Mouse (Mus musculus): ENCODE measurements at regions not wholly inside any gene's neighbourhood (a gene's known extent, or its start where the extent isn't known, plus 50 kb on each side); places are given as distances from the start of the nearest gene placed in this dataset.

GRCm38 (mm10) chr2:169424166-169424920 is 163.2 kb downstream of the Gm11011 start:
- dilution Hi-C loops (cut with MboI; ENCODE audit: extremely low pct_ligation_motif_present, extremely low pct_unique_long_range_greater_than_20kb, low sequenced_read_pairs) (no loop called here), in situ Hi-C loops (cut with MboI; ENCODE audit: low pct_ligation_motif_present, low pct_unique_long_range_greater_than_20kb, low sequenced_read_pairs) (no loop called here)
- Histone ChIP-seq H3K4me1 (ENCODE audit: control insufficient read depth in 1 of 2, insufficient read depth in 2 of 2) (no peaks in the 10 kb centered on the region), H3K27ac (ENCODE audit: insufficient read depth, low read depth) (no peak overlapping the region), H3K9ac (ENCODE audit: insufficient read depth, low read depth) (no peak overlapping the region), H3K4me3 (replicated peaks in 1 of 3; ENCODE audit: low read depth in 2 of 3, low read length in 2 of 3, poor library complexity in 1 of 3) (no peak overlapping the region), H3K27me3 (replicated peaks) (no peaks in the 10 kb centered on the region), H3K36me3 (replicated peaks in 1 of 2; ENCODE audit: control insufficient read depth in 1 of 2, insufficient read depth in 1 of 2, low read length in 1 of 2) (no peaks in the 10 kb centered on the region), H3K4me2 (ENCODE audit: insufficient read depth, low read depth, poor library complexity, severe bottlenecking) (no peak overlapping the region), H3K9me3 (replicated peaks; ENCODE audit: low read length) (peaks cover 82% of the 10 kb centered on the region), H3K79me2 (replicated peaks; ENCODE audit: control insufficient read depth, extremely low read depth, insufficient read depth, poor library complexity, severe bottlenecking) (no peaks in the 10 kb centered on the region)
- TF ChIP-seq CTCF (conservative IDR thresholded peaks at IDR 0.05 in 1 of 2, IDR thresholded peaks at IDR 0.05 in 1 of 2; ENCODE audit: low read depth in 2 of 2, low read length in 2 of 2) (no peak), MYC (IDR thresholded peaks at IDR 0.05; ENCODE audit: low read depth, low read length) (no peak), NRF1 (IDR thresholded peaks at IDR 0.05; ENCODE audit: low read depth, low read length) (no peak), MEF2A (IDR thresholded peaks at IDR 0.05; ENCODE audit: borderline replicate concordance, low read depth, low read length) (no peak), CHD2 (IDR thresholded peaks at IDR 0.05; ENCODE audit: low read length) (no peak), CHD1 (IDR thresholded peaks at IDR 0.05; ENCODE audit: low read depth, low read length) (no peak), MAX (IDR thresholded peaks at IDR 0.05; ENCODE audit: low read length) (no peak), RAD21 (IDR thresholded peaks at IDR 0.05; ENCODE audit: low read depth, low read length) (no peak), ETS1 (conservative IDR thresholded peaks at IDR 0.05; ENCODE audit: low read depth, low read length) (no peak), JUND (conservative IDR thresholded peaks at IDR 0.05; ENCODE audit: low read depth, low read length) (no peak), SIN3A (IDR thresholded peaks at IDR 0.05; ENCODE audit: low read length) (no peak), POLR2AphosphoS2 (IDR thresholded peaks at IDR 0.05; ENCODE audit: low read depth, low read length) (no peak), MAZ (IDR thresholded peaks at IDR 0.05; ENCODE audit: low read depth, low read length) (no peak), KAT2A (IDR thresholded peaks at IDR 0.05; ENCODE audit: insufficient replicate concordance, low read length) (no peak), USF2 (conservative IDR thresholded peaks at IDR 0.05; ENCODE audit: low read depth, low read length) (no peak), HCFC1 (IDR thresholded peaks at IDR 0.05; ENCODE audit: low read depth, low read length) (no peak), TCF12 (IDR thresholded peaks at IDR 0.05; ENCODE audit: low read depth, low read length) (no peak)
- DNase-seq (ENCODE audit: extremely low read depth): no peak

GRCm38 (mm10) chr2:169412361-169412760 is 175.2 kb downstream of the Gm11011 start:
- no peak for DNase-seq (ENCODE audit: extremely low read depth)
- H3K27ac ChIP-seq (ENCODE audit: insufficient read depth, low read depth): no peak overlapping the region
- no peaks in the 10 kb centered on the region for H3K36me3 ChIP-seq (replicated peaks in 1 of 2; ENCODE audit: control insufficient read depth in 1 of 2, insufficient read depth in 1 of 2, low read length in 1 of 2)
- no peak for TF ChIP-seq ZMIZ1 (IDR thresholded peaks at IDR 0.05; ENCODE audit: low read depth, low read length)
- no peak for TF ChIP-seq MAX (IDR thresholded peaks at IDR 0.05; ENCODE audit: low read length)
- TF ChIP-seq ZNF384 (IDR thresholded peaks at IDR 0.05; ENCODE audit: low read depth, low read length): no peak
- TF ChIP-seq HCFC1 (IDR thresholded peaks at IDR 0.05; ENCODE audit: low read depth, low read length): no peak
- TF ChIP-seq JUN (IDR thresholded peaks at IDR 0.05; ENCODE audit: insufficient read depth, low read depth, low read length): no peak
- TF ChIP-seq KAT2A (IDR thresholded peaks at IDR 0.05; ENCODE audit: insufficient replicate concordance, low read length): no peak
- TF ChIP-seq POLR2AphosphoS2 (IDR thresholded peaks at IDR 0.05; ENCODE audit: low read depth, low read length): no peak
- TF ChIP-seq ZKSCAN1 (IDR thresholded peaks at IDR 0.05; ENCODE audit: borderline replicate concordance, low read depth, low read length): no peak
- TF ChIP-seq CTCF (conservative IDR thresholded peaks at IDR 0.05 in 1 of 2, IDR thresholded peaks at IDR 0.05 in 1 of 2; ENCODE audit: low read depth in 2 of 2, low read length in 2 of 2): no peak
- no peak for TF ChIP-seq NELFE (IDR thresholded peaks at IDR 0.05; ENCODE audit: low read depth, low read length)
- no peak for TF ChIP-seq CHD1 (IDR thresholded peaks at IDR 0.05; ENCODE audit: low read depth, low read length)
- TF ChIP-seq E2F4 (IDR thresholded peaks at IDR 0.05; ENCODE audit: insufficient replicate concordance, low read depth, low read length): no peak
- no peak for TF ChIP-seq JUND (conservative IDR thresholded peaks at IDR 0.05; ENCODE audit: low read depth, low read length)
- TF ChIP-seq TBP (conservative IDR thresholded peaks at IDR 0.05; ENCODE audit: low read depth, low read length): no peak
- TF ChIP-seq ELF1 (IDR thresholded peaks at IDR 0.05; ENCODE audit: low read depth, low read length): no peak
- TF ChIP-seq ETS1 (conservative IDR thresholded peaks at IDR 0.05; ENCODE audit: low read depth, low read length): no peak
- TF ChIP-seq UBTF (IDR thresholded peaks at IDR 0.05; ENCODE audit: low read depth, low read length): no peak
- no peak for TF ChIP-seq USF1 (IDR thresholded peaks at IDR 0.05; ENCODE audit: low read depth, low read length)
- no peak for TF ChIP-seq TCF12 (IDR thresholded peaks at IDR 0.05; ENCODE audit: low read depth, low read length)
- H3K9ac ChIP-seq (ENCODE audit: insufficient read depth, low read depth): no peak overlapping the region
- H3K4me3 ChIP-seq (replicated peaks in 1 of 3; ENCODE audit: low read depth in 2 of 3, low read length in 2 of 3, poor library complexity in 1 of 3): no peak overlapping the region
- no peaks in the 10 kb centered on the region for H3K79me2 ChIP-seq (replicated peaks; ENCODE audit: control insufficient read depth, extremely low read depth, insufficient read depth, poor library complexity, severe bottlenecking)
- H3K4me1 ChIP-seq (ENCODE audit: control insufficient read depth in 1 of 2, insufficient read depth in 2 of 2): no peaks in the 10 kb centered on the region
- no peak overlapping the region for H3K4me2 ChIP-seq (ENCODE audit: insufficient read depth, low read depth, poor library complexity, severe bottlenecking)
- peaks cover 85% of the 10 kb centered on the region for H3K9me3 ChIP-seq (replicated peaks; ENCODE audit: low read length)
- H3K27me3 ChIP-seq (replicated peaks): no peaks in the 10 kb centered on the region
- dilution Hi-C loops (cut with MboI; ENCODE audit: extremely low pct_ligation_motif_present, extremely low pct_unique_long_range_greater_than_20kb, low sequenced_read_pairs) (no loop called here), in situ Hi-C loops (cut with MboI; ENCODE audit: low pct_ligation_motif_present, low pct_unique_long_range_greater_than_20kb, low sequenced_read_pairs) (no loop called here)

Data from CH12.LX (cell line).